Mouse (Mus musculus) frontal cortex, adult 2 months (tissue): Measurements from ENCODE around the gene Cmtm2a. TPM values are rescaled to one million over a fixed set of nuclear protein-coding genes. Genes with fewer than 3 reads are reported as not detected.
"Not testable (repeated sequence)": the region's sequence is repeated elsewhere in the genome, so short reads cannot be mapped to it uniquely, and the experiment has no call there.

ENCODE experiments used
- DNase-seq, 2 experiments: peaks; one replicate each; pipeline ENCODE4 v3.0.0; 2022; ENCODE audit warnings: low spot score in 1 of 2; ENCODE audit errors: extremely low spot score in 1 of 2
- polyA plus RNA-seq: library from polyadenylated mRNA; depleted of rRNA; stranded (reverse); fragments of >200 nt; gene quantifications from 2 replicates; pipeline ENCODE4 v1.2.3, GENCODE M21; 2012

The Cmtm2a gene
- polyA plus RNA-seq, 1 experiment: not detected

GRCm38 (mm10) chr8:104301577-104301976 is 8.6 kb upstream of the Cmtm2a start:
- DNase-seq: not testable (repeated sequence)

GRCm38 (mm10) chr8:104294396-104294795 is 1.4 kb upstream of the Cmtm2a start:
- DNase-seq: no peak

- no peak for DNase-seq
Observed at GRCm38 (mm10) chr8:104268937-104269440, 24.0 kb downstream of the Cmtm2a start.

GRCm38 (mm10) chr8:104268368-104268767 is 24.6 kb downstream of the Cmtm2a start:
- no peak for DNase-seq

- not testable (repeated sequence) for DNase-seq
Observed at GRCm38 (mm10) chr8:104264271-104264935, 28.6 kb downstream of the Cmtm2a start.

- not testable (repeated sequence) for DNase-seq
Observed at GRCm38 (mm10) chr8:104261802-104262201, 31.2 kb downstream of the Cmtm2a start.

- no peak for DNase-seq
Observed at GRCm38 (mm10) chr8:104253016-104253415, 40.0 kb downstream of the Cmtm2a start.

- no peak for DNase-seq
Observed at GRCm38 (mm10) chr8:104251461-104251860, 41.5 kb downstream of the Cmtm2a start.

GRCm38 (mm10) chr8:104250439-104251367 is 42.3 kb downstream of the Cmtm2a start, which contains the start of gene Cklf:
Gene Cklf (plus strand): TSS chr8:104250861.
- peak; percentile 31 to 80 for DNase-seq

GRCm38 (mm10) chr8:104249442-104249996 is 43.5 kb downstream of the Cmtm2a start:
- no peak for DNase-seq

- peak; percentile 34 to 74 for DNase-seq
Observed at GRCm38 (mm10) chr8:104248276-104248675, 44.7 kb downstream of the Cmtm2a start, which contains the start of gene Tk2. Gene Tk2 (minus strand): TSS chr8:104248558.

GRCm38 (mm10) chr8:104247908-104248275 is 45.1 kb downstream of the Cmtm2a start:
- no peak for DNase-seq

GRCm38 (mm10) chr8:104247054-104247907 is 45.7 kb downstream of the Cmtm2a start:
- no peak for DNase-seq

- DNase-seq: no peak
Observed at GRCm38 (mm10) chr8:104246621-104247020, 46.4 kb downstream of the Cmtm2a start.

GRCm38 (mm10) chr8:104242038-104242644 is 50.8 kb downstream of the Cmtm2a start:
- no peak for DNase-seq

- no peak for DNase-seq
Observed at GRCm38 (mm10) chr8:104239418-104239861, 53.5 kb downstream of the Cmtm2a start.

- peak in 1 of 2 experiments; percentile 31 for DNase-seq
Observed at GRCm38 (mm10) chr8:104234573-104234972, 58.4 kb downstream of the Cmtm2a start.

GRCm38 (mm10) chr8:104232919-104233318 is 60.1 kb downstream of the Cmtm2a start:
- DNase-seq: no peak

- DNase-seq: no peak
Observed at GRCm38 (mm10) chr8:104232039-104232438, 60.9 kb downstream of the Cmtm2a start.
